Mouse (Mus musculus) neural tube, embryonic 12.5 days (tissue): ENCODE results near the gene 4930430F08Rik. TPM values are rescaled to one million over a fixed set of nuclear protein-coding genes. Genes with fewer than 3 reads are reported as not detected.
"Not testable (repeated sequence)": the region's sequence is repeated elsewhere in the genome, so short reads cannot be mapped to it uniquely, and the experiment has no call there.

Experiments used
- ATAC-seq: fragments of 200-750 bp; cut with Nextera tagmentation; 2 replicates; pipeline ENCODE4 v1.8.0; 2017; ENCODE audit warnings: low read depth, mild to moderate bottlenecking, moderate TSS enrichment, moderate library complexity; ENCODE audit not compliant: low FRiP score
- H3K27ac ChIP-seq: fragments of 300-500 bp; sonication (generic); 2 replicates; pipeline ENCODE4 v1.5.1; 2016
- H3K27me3 ChIP-seq: fragments of 300-500 bp; sonication (generic); replicated peaks from 2 replicates; pipeline ENCODE4 v1.6.1; 2016; ENCODE audit warnings: mild to moderate bottlenecking
- H3K36me3 ChIP-seq: fragments of 300-500 bp; sonication (generic); 2 replicates; pipeline ENCODE4 v1.6.1; 2016; ENCODE audit warnings: mild to moderate bottlenecking
- H3K4me1 ChIP-seq: fragments of 300-500 bp; sonication (generic); 2 replicates; pipeline ENCODE4 v1.6.1; 2016
- H3K4me2 ChIP-seq: fragments of 300-500 bp; sonication (generic); replicated peaks from 2 replicates; pipeline ENCODE4 v1.6.1; 2016; ENCODE audit warnings: mild to moderate bottlenecking
- H3K4me3 ChIP-seq: fragments of 300-500 bp; sonication (generic); 2 replicates; pipeline ENCODE4 v1.5.1; 2016
- H3K9ac ChIP-seq: fragments of 300-500 bp; sonication (generic); 2 replicates; pipeline ENCODE4 v1.6.1; 2016; ENCODE audit warnings: mild to moderate bottlenecking
- H3K9me3 ChIP-seq: fragments of 300-500 bp; sonication (generic); 2 replicates; pipeline ENCODE4 v1.6.1; 2016; ENCODE audit warnings: mild to moderate bottlenecking
- WGBS: fragments of 180-500 bp; shearing (Covaris S2); methylation state at CpG from one replicate; pipeline ENCODE4 v1.1.7; 2016; 5-methylcytosine and 5-hydroxymethylcytosine counted together
- polyA plus RNA-seq: library from polyadenylated mRNA; unstranded; fragments of >200 nt; fragmentation: Nextera tagmentation; extraction: Ambion mirVana; gene quantifications from 2 replicates; pipeline ENCODE4 v1.2.1, GENCODE M21; 2016

4930430F08Rik gene
- polyA plus RNA-seq, 1 experiment from 2014 or later: 11.3 TPM

- H3K9me3 ChIP-seq: no peaks in the 10 kb centered on the region
- peaks cover 18% of the 10 kb centered on the region for H3K36me3 ChIP-seq
- no peak overlapping the region for H3K27ac ChIP-seq
- no peak overlapping the region for H3K4me3 ChIP-seq
- H3K4me1 ChIP-seq: no peaks in the 10 kb centered on the region
- H3K9ac ChIP-seq: no peak overlapping the region
- no peaks in the 10 kb centered on the region for H3K27me3 ChIP-seq
- H3K4me2 ChIP-seq: no peak overlapping the region
- WGBS: 92% methylated on average over 7 of the region's 7 CpGs
- no peak for ATAC-seq
These were observed 14.9 kb downstream of the 4930430F08Rik start for GRCm38 (mm10) chr10:100575294-100575693.

- Histone ChIP-seq H3K27me3 (no peaks in the 10 kb centered on the region), H3K4me3 (no peak overlapping the region), H3K4me2 (no peak overlapping the region), H3K27ac (no peak overlapping the region), H3K4me1 (no peaks in the 10 kb centered on the region), H3K9ac (no peak overlapping the region), H3K9me3 (no peaks in the 10 kb centered on the region), H3K36me3 (peaks cover 18% of the 10 kb centered on the region)
- WGBS: 93% methylated on average over 7 of the region's 7 CpGs
- ATAC-seq: no peak
These were observed 15.6 kb downstream of the 4930430F08Rik start for GRCm38 (mm10) chr10:100574505-100575149.

- Histone ChIP-seq H3K4me3 (no peak overlapping the region), H3K27ac (no peak overlapping the region), H3K9me3 (no peaks in the 10 kb centered on the region), H3K9ac (no peak overlapping the region), H3K4me1 (no peaks in the 10 kb centered on the region), H3K36me3 (peaks cover 25% of the 10 kb centered on the region), H3K27me3 (no peaks in the 10 kb centered on the region), H3K4me2 (no peak overlapping the region)
- no peak for ATAC-seq
- WGBS: 92% methylated on average over 3 of the region's 3 CpGs
These were observed 18.5 kb downstream of the 4930430F08Rik start for GRCm38 (mm10) chr10:100571707-100572106.

GRCm38 (mm10) chr10:100564112-100564511 is 26.1 kb downstream of the 4930430F08Rik start:
- Histone ChIP-seq H3K27ac (no peak overlapping the region), H3K4me3 (no peak overlapping the region), H3K9ac (no peak overlapping the region), H3K4me1 (no peaks in the 10 kb centered on the region), H3K9me3 (no peaks in the 10 kb centered on the region), H3K4me2 (no peak overlapping the region), H3K27me3 (no peaks in the 10 kb centered on the region), H3K36me3 (peaks cover 35% of the 10 kb centered on the region)
- 93% methylated on average over 3 of the region's 3 CpGs for WGBS
- ATAC-seq: no peak

GRCm38 (mm10) chr10:100560194-100560883 is 29.9 kb downstream of the 4930430F08Rik start:
- H3K4me1 ChIP-seq, ATAC-seq, H3K27ac ChIP-seq, H3K4me2 ChIP-seq, H3K9me3 ChIP-seq, H3K4me3 ChIP-seq, H3K27me3 ChIP-seq, H3K9ac ChIP-seq: not testable (repeated sequence)
- H3K36me3 ChIP-seq: peaks cover 17% of the 10 kb centered on the region
- WGBS: 93% methylated on average over 3 of the region's 3 CpGs

GRCm38 (mm10) chr10:100556566-100557175 is 33.6 kb downstream of the 4930430F08Rik start:
- Histone ChIP-seq H3K9ac (no peak overlapping the region), H3K36me3 (no peaks in the 10 kb centered on the region), H3K9me3 (no peaks in the 10 kb centered on the region), H3K4me1 (no peaks in the 10 kb centered on the region), H3K27ac (no peak overlapping the region), H3K4me2 (no peak overlapping the region), H3K27me3 (no peaks in the 10 kb centered on the region), H3K4me3 (no peak overlapping the region)
- ATAC-seq: no peak
- 84% methylated on average over 3 of the region's 3 CpGs for WGBS

- no peaks in the 10 kb centered on the region for H3K9me3 ChIP-seq
- no peak overlapping the region for H3K27ac ChIP-seq
- H3K36me3 ChIP-seq: peaks cover 4% of the 10 kb centered on the region; the same call in 1 of the 2 replicates
- 90% methylated on average over 9 of the region's 9 CpGs for WGBS
- H3K4me3 ChIP-seq: no peak overlapping the region
- no peak overlapping the region for H3K9ac ChIP-seq
- no peak overlapping the region for H3K4me2 ChIP-seq
- H3K4me1 ChIP-seq: no peaks in the 10 kb centered on the region
- no peaks in the 10 kb centered on the region for H3K27me3 ChIP-seq
- ATAC-seq: no peak
These were observed 65.5 kb downstream of the 4930430F08Rik start for GRCm38 (mm10) chr10:100524499-100525390.

GRCm38 (mm10) chr10:100522330-100522729 is 67.9 kb downstream of the 4930430F08Rik start:
- H3K9ac ChIP-seq: no peak overlapping the region
- no peak overlapping the region for H3K4me2 ChIP-seq
- H3K4me3 ChIP-seq: no peak overlapping the region
- 92% methylated on average over 9 of the region's 9 CpGs for WGBS
- no peaks in the 10 kb centered on the region for H3K4me1 ChIP-seq
- H3K27ac ChIP-seq: no peak overlapping the region
- H3K27me3 ChIP-seq: no peaks in the 10 kb centered on the region
- H3K9me3 ChIP-seq: no peaks in the 10 kb centered on the region
- ATAC-seq: no peak
- H3K36me3 ChIP-seq: peaks cover 7% of the 10 kb centered on the region; the same call in 1 of the 2 replicates

Other genes with a start within 250 kb of the 4930430F08Rik start
- gene Gm4302, start 249.6 kb downstream of the 4930430F08Rik start, polyA plus RNA-seq: not detected in 2 replicates
- not detected in 2 replicates for gene Gm4303, start 244.5 kb downstream of the 4930430F08Rik start, polyA plus RNA-seq
- not detected in 2 replicates for gene Gm4305, start 239.3 kb downstream of the 4930430F08Rik start, polyA plus RNA-seq
- gene Gm4307, start 229.1 kb downstream of the 4930430F08Rik start, polyA plus RNA-seq: not detected in 2 replicates
- gene Gm4312, start 207.9 kb downstream of the 4930430F08Rik start, polyA plus RNA-seq: not detected in 2 replicates
- gene Tmtc3, start 103.1 kb downstream of the 4930430F08Rik start, polyA plus RNA-seq: 12.4 and 13.6 TPM in 2 replicates
- 6.0 and 6.7 TPM in 2 replicates for gene Cep290, start 102.9 kb downstream of the 4930430F08Rik start, polyA plus RNA-seq
- gene 1700017N19Rik, start 61 bp upstream of the 4930430F08Rik start, polyA plus RNA-seq: not detected in 2 replicates